In genomic region chr2:145397456-145398206, GRCm38 (mm10) we compare ENCODE assay signal across 15 mouse cellular contexts.
DNase-seq lines count a peak whose midpoint lies in the region; ATAC-seq lines count a peak whose summit lies in the region.
"Had no signal": no experiment of that assay in that cellular context is flagged by ENCODE, and none has a peak within 500 bp of the region (broad histone marks: within the 10 kb centered on the region; RNA-seq: fewer than 3 reads in every experiment).

No protein-coding gene starts in this region.

- peak; percentile 64 for DNase-seq in heart, embryonic 10.5 days (ENCODE audit: low spot score)
- no peak for DNase-seq in heart, postnatal 25 days (ENCODE audit: low spot score)
- no peak for DNase-seq in hindbrain, embryonic 14.5 days (ENCODE audit: low spot score)
- peak; percentile 5 for DNase-seq in embryo, embryonic 9.5 days (ENCODE audit: extremely low spot score)
- DNase-seq in mesoderm, embryonic 11.5 days (ENCODE audit: low read depth, low spot score), result peak; percentile 38
- DNase-seq in gastrocnemius, postnatal 36 days, result no peak
- DNase-seq: cerebellum, adult 8-10 months; heart, adult 18-20 months; liver, embryonic 13.5 days; thymus, postnatal 14 days had no signal

- no peak overlapping the region for H3K4me3 ChIP-seq in heart, embryonic 10.5 days
- no peak overlapping the region for H3K4me3 ChIP-seq in hindbrain, embryonic 12.5 days
- no peak overlapping the region for H3K4me3 ChIP-seq in hindbrain, embryonic 14.5 days (replicated peaks; ENCODE audit: low read length)
- H3K4me3 ChIP-seq: liver, embryonic 13.5 days had no signal

- H3K27ac ChIP-seq in heart, embryonic 10.5 days, result peak overlapping the region; percentile 70
- peak overlapping the region; percentile 48 for H3K27ac ChIP-seq in hindbrain, embryonic 12.5 days
- no peak overlapping the region; the same call in 1 of the 2 replicates for H3K27ac ChIP-seq in hindbrain, embryonic 14.5 days
- H3K27ac ChIP-seq: liver, embryonic 13.5 days had no signal

- intact Hi-C loops in heart, postnatal 25 days (cut with DNase I), result no loop called here
- intact Hi-C loops in gastrocnemius, postnatal 36 days (cut with DNase I), result no loop called here

- ATAC-seq in hindbrain, embryonic 12.5 days (ENCODE audit: low FRiP score), result no peak
- no peak for ATAC-seq in hindbrain, embryonic 14.5 days (ENCODE audit: low FRiP score)
- no peak for ATAC-seq in CD4-positive, CD25-positive, alpha-beta regulatory T cell, adult 4 months
- ATAC-seq: intestine, embryonic 16.5 days; lung, postnatal 0 days had no signal

- no peak overlapping the region for H3K4me2 ChIP-seq in hindbrain, embryonic 12.5 days (replicated peaks)
- no peak overlapping the region for H3K4me2 ChIP-seq in hindbrain, embryonic 14.5 days (replicated peaks)
- H3K4me2 ChIP-seq: liver, embryonic 13.5 days had no signal

- H3K9ac ChIP-seq in hindbrain, embryonic 12.5 days, result no peak overlapping the region
- no peak overlapping the region for H3K9ac ChIP-seq in hindbrain, embryonic 14.5 days
- H3K9ac ChIP-seq: liver, embryonic 13.5 days had no signal

- no peaks in the 10 kb centered on the region for H3K27me3 ChIP-seq in heart, embryonic 10.5 days (ENCODE audit: insufficient read depth, poor library complexity, severe bottlenecking)
- H3K27me3 ChIP-seq in hindbrain, embryonic 12.5 days, result no peaks in the 10 kb centered on the region
- H3K27me3 ChIP-seq in hindbrain, embryonic 14.5 days (ENCODE audit: control insufficient read depth, insufficient read depth, low read length), result no peaks in the 10 kb centered on the region
- H3K27me3 ChIP-seq: liver, embryonic 13.5 days; megakaryocyte, embryonic 14.5 days had no signal

- 31% methylated on average over 10 of the region's 10 CpGs for WGBS in heart, embryonic 10.5 days
- 57% methylated on average over 10 of the region's 10 CpGs for WGBS in hindbrain, embryonic 12.5 days
- WGBS in hindbrain, embryonic 14.5 days, result 47% methylated on average over 10 of the region's 10 CpGs

- no peaks in the 10 kb centered on the region for H3K36me3 ChIP-seq in heart, embryonic 10.5 days
- H3K36me3 ChIP-seq in hindbrain, embryonic 12.5 days, result no peaks in the 10 kb centered on the region
- H3K36me3 ChIP-seq in hindbrain, embryonic 14.5 days (replicated peaks; ENCODE audit: control insufficient read depth, insufficient read depth), result no peaks in the 10 kb centered on the region
- H3K36me3 ChIP-seq: liver, embryonic 13.5 days had no signal

- H3K4me1 ChIP-seq in heart, embryonic 10.5 days, result peaks cover 27% of the 10 kb centered on the region
- H3K4me1 ChIP-seq in hindbrain, embryonic 12.5 days, result peaks cover 20% of the 10 kb centered on the region
- peaks cover 28% of the 10 kb centered on the region; the same call in 1 of the 2 replicates for H3K4me1 ChIP-seq in hindbrain, embryonic 14.5 days (replicated peaks; ENCODE audit: control insufficient read depth, insufficient read depth, low read length)
- H3K4me1 ChIP-seq: liver, embryonic 13.5 days had no signal

- H3K9me3 ChIP-seq in heart, embryonic 10.5 days, result no peaks in the 10 kb centered on the region
- no peaks in the 10 kb centered on the region for H3K9me3 ChIP-seq in hindbrain, embryonic 12.5 days (replicated peaks)
- no peaks in the 10 kb centered on the region for H3K9me3 ChIP-seq in hindbrain, embryonic 14.5 days (ENCODE audit: control insufficient read depth, low read length)
- H3K9me3 ChIP-seq: liver, embryonic 13.5 days had no signal

Comparison
In these comparisons a context has a peak if more than half of its experiments do, and no peak if none do; other contexts are left out.
1. DNase-seq: peak in heart, embryonic 10.5 days (single experiment), embryo, embryonic 9.5 days (single experiment) and mesoderm, embryonic 11.5 days (single experiment); none in heart, postnatal 25 days (single experiment), hindbrain, embryonic 14.5 days (single experiment) and gastrocnemius, postnatal 36 days (0 of 2).